Mouse (Mus musculus): Measurements from ENCODE around the gene Zfp362.

GRCm38 (mm10) chr4:128787023-128787939 is 18.6 kb downstream of the Zfp362 start:
- TF ChIP-seq POLR2A (IDR thresholded peaks at IDR 0.05; ENCODE audit: low read depth, low read length) (no peak), CTCF (conservative IDR thresholded peaks at IDR 0.05; ENCODE audit: insufficient read depth, insufficient read length, low read depth, low read length) (no peak)
